Mouse (Mus musculus): ENCODE data around the gene Evx2.
A peak's percentile ranks its signal among the peaks of the same experiment; 100 is the strongest.

Evx2 gene

DNA sequence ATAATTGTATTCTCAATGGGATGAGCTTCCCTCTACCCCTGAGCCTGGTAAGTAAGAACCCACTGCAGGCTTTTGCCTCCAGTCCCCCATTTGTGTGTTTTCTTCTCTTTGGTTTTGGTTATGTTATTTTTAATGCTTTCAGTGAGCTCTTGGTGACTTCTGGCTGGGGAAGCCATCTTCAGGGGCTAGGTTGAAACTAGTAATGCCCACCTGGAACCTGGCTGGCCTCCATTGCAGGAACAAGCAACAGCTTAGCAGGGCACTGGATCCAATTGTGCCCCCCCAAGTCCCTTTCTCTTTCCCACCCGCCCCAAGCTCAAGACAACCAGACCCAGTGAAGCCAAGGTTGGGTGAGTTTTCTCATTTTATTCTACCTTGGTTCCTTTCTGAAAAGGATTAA is 36.0 kb upstream of the Evx2 start:
- no peak for DNase-seq

- DNase-seq, result no peak
Measured at GRCm38 (mm10) chr2:74694066-74694465, 34.7 kb upstream of the Evx2 start.

DNA sequence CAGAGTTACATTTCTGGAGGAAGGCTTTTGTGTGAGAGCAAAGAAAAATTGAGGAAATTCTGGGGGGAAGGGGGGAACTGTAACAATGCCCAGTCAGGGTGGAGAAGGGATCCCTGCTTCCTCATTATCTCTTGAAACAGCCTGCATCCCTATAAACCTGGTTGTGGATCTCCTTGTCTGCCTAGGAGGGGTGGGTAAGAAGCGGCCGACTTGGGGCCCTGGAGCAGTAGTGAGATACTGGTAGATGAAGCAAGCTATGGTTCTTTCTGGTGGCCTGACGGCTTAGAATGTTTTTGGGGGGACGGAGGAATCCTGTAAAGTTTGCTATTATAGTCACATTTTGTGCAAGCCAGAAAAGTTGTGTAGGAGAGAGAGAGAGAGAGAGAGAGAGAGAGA is 34.1 kb upstream of the Evx2 start:
- DNase-seq, result no peak

- DNase-seq, result no peak
Measured at GRCm38 (mm10) chr2:74692808-74693431, 33.6 kb upstream of the Evx2 start.

DNA sequence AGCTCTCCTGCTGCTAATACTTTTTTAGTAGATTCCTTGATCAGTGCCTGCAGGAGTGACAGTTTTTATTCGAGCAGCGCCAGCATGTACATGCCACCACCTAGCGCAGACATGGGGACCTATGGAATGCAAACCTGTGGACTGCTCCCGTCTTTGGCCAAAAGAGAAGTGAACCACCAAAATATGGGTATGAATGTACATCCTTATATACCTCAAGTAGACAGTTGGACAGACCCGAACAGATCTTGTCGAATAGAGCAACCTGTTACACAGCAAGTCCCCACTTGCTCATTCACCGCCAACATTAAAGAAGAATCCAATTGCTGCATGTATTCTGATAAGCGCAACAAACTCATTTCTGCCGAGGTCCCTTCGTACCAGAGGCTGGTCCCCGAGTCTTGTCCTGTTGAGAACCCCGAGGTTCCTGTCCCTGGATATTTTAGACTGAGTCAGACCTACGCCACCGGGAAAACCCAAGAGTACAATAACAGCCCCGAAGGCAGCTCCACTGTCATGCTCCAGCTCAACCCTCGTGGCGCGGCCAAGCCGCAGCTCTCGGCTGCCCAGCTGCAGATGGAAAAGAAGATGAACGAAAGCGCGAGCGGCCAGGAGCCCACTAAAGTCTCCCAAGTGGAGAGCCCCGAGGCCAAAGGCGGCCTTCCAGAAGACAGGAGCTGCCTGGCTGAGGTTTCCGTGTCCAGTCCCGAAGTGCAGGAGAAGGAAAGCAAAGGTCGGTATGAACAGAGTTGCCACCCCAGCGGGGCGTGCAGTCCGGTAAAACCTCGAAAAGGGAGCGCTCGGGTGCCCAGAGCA is 32.8 kb upstream of the Evx2 start:
- DNase-seq, result no peak

DNA sequence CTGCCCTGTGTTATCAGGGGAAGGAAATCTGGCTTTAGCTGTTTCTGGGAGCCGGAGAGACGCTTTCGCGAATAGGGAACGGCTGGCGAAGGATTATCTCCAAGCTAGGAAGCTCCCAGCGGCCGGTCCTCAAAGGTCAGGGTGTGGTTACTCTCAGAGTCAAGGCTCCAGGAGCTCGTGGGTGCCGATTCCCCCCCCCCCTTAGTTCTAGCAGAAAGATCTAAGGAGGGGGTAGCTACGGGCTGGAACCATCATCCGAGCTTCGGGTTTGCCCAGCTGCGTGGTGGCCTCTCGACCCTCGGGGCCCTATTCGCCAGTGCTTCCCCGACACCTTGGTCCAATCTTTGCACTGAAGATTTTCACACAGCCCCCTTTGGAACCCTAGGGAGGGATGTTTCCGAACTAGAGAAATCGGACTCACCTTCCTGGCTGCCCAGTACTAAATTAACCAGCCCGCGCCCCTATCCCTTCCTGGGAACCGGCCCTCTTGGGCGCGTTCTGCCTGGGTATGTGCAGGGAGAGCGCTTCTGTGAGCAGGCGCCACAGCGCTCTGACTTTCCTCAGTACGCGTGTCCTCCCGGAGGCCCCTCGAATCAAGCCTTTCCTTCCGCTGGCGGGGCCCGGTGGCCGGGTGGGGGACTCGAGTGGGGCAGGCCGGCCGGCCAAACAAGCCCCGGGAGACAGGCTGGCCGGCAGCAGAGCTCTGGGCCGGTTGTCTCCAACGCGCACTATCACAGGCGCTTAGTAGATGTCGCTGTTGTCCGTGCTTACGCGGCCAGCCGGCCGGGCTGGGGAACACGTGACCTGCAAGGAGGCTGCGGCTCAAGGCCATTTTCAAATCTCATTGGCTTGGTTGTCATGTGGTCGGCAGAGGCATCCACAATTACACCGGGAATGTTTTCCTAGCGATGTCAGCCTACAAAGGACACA is 31.9 kb upstream of the Evx2 start, which contains the start of gene Hoxd10:
Gene Hoxd10 (plus strand): TSS at position 903 of the 930 bp plus-strand sequence.
- no peak for DNase-seq

GRCm38 (mm10) chr2:74690338-74690716 is 31.0 kb upstream of the Evx2 start:
- no peak for DNase-seq

DNA sequence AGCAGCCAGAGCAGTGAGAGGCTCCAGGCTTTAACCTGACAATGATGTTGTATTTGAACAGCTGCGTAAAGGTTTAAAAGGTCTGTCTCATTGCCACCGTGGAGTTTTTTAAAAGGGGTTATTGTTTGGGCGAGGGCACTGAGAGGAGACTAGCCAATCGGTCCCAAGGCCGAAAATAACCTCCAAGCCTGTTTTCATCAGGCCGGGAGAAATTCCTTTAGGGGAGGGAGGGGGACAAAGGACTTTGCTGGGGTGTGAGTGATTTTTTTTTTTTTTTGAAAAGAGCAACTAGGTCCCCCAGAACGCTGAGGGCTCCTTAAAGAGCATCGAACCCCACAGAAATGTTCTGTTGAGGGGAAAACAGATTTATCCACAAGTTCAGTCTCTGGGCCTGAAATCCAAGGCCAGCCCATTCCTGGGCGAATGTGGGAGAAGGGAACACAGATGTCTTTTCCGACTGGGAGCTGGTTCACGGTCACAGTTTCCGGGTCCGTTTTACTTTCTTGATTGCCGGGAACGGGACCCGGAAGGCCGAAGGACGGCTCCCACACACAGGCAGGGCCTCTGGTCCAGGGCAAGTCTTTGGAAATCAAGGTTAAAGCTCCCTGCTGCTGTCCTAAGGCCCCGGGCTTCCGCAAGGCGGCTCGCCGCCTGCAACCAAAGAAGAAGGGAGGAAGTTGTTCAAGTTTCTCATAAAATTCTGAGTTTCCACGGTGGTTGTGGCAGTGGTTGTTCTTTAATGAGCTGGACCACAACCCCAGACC is 30.4 kb upstream of the Evx2 start:
- no peak for DNase-seq

DNA sequence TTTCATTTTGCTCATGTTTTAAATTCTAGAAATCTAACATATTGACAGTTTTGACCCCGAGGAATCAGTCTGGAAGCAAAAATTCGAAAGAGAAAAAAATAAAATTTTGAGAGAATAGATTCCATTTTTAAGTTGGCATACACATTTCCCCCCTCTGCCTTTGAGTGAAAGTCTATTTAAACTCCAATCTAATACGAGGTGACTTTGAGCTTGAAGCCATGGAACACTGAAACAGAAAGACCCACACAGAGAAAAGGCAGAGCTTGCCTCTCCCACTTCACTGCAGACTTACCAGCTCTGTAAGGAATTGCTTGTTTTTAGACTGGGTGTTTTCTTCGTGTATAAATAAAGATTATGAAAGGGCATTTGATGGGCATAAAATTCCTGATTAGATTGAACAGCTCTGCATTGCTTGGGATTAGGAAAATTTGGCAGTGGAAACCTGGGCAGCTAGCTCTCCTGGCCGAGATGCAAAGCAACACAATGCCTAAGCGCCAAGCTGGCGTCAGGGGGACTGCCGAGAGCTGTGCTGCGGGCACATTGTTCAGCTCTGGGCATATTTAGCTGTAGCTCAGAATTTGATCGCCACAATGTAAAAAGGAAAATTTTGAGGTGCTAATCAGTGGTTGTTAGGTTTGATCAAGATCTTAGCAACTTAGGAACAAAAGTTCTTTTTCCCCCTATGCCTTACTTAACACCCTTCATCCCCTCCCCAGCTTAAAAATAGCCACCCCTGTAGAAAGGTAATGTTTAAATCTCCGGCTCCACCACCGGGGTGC is 29.6 kb upstream of the Evx2 start:
- DNase-seq, result no peak

GRCm38 (mm10) chr2:74687698-74688555 is 28.6 kb upstream of the Evx2 start:
- no peak for DNase-seq

DNA sequence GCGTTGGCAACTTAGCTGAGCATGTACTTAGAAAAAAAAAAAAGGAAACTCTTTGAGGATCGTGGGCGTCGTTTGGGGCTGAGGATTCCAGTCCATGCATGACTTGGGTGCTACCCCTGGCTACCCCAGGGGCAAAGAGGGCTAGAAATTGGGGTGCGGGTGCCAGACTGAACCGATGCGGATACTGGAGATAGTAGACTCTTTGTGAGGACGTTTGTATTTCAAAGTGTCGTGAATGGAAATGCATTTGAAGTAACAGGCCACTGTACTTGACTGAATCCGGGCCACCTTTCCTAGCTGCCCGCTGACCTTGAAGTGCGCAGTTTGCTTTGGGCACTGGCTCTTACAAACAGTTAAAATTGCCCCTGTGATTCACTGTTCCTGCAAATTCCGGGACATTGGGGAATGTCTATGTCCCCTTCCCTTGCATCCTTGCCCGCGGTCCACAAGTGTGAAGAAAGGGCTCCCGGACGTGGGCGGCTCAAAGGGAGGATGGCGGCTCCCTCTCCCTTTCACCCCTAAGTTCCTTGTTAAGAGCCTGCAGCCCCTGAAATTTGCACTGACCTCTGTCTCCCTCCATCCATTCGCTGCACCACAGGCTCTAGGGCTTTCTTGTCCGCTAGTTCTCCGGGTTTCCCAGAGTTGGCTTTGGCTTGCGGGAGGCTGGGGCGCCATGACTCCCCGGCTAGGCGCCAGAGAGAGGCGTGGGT is 27.8 kb upstream of the Evx2 start:
- no peak for DNase-seq

DNA sequence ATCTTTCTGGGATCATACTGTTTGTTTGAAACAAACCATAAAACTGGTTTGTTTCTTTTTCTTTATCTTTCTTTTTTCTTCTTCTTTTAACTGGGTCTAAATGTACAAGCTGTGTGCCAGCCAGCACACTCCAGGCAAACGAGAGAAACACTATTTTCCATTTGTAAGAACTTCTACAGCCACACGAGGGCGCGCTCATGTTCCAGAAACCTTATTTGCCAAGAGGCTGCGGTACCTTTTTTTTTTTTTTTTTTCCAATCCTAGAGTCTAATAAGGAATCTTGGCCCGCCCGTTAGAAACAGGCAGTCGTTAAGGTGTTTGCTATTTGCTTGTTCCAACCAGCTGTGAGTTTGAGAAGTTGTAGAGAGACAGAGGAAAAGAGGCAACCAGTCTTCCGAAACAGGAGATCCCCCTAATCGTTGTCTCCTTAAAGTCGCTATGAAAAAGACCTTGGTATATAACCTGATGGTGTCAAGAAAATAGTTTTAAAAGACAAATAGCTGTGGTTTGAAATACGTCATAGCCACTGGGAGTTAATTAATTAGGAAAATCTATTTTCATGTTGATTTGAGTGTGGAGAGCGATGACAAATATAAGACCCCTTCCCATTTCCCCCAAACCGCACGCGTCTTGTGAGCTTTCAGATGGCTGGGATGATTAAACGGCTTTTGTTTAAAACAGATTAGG is 27.1 kb upstream of the Evx2 start:
- DNase-seq, result peak; percentile 50 to 64

DNA sequence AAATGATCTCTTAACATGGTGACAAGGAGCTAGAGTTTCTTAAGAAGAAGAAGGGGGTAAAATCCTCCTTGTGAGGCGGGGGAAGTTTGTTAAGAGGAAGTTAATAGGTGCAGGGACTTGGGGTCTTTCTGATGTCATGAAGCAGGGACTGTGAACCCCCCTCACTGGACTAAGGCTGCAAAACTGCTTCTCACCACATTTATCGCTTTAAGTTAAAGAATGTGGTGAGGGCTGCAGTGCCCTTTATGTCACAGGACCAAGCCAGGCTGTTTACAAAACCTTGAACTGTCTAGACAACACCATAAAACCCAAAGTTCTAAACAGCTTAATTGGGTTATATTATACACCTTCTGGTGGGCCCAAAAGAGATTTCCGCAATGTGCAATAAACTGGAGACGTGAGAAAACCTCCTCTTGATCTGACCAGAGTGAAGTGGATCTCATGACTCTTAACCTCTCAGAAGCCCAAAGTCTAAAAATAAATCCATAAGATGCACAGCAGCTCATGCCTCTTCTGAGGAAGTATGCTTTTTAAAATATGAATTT is 25.8 kb upstream of the Evx2 start:
- DNase-seq, result no peak

GRCm38 (mm10) chr2:74684106-74684505 is 24.7 kb upstream of the Evx2 start:
- DNase-seq, result no peak

GRCm38 (mm10) chr2:74683471-74683951 is 24.2 kb upstream of the Evx2 start:
- no peak for DNase-seq

DNA sequence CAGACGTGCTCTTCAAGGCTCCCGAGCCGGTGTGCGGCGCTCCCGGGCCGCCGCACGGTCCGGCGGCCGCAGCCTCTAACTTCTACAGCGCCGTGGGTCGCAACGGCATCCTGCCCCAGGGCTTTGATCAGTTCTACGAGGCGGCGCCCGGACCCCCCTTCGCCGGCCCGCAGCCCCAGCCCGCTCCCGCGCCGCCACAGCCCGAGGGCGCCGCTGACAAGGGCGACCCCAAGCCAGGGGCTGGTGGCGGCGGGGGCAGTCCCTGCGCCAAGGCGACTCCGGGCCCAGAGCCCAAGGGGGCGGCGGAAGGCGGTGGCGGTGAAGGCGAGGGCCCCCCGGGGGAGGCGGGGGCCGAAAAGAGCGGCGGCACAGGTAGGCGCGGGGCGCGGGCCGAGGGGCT is 23.4 kb upstream of the Evx2 start:
- DNase-seq, result no peak

DNA sequence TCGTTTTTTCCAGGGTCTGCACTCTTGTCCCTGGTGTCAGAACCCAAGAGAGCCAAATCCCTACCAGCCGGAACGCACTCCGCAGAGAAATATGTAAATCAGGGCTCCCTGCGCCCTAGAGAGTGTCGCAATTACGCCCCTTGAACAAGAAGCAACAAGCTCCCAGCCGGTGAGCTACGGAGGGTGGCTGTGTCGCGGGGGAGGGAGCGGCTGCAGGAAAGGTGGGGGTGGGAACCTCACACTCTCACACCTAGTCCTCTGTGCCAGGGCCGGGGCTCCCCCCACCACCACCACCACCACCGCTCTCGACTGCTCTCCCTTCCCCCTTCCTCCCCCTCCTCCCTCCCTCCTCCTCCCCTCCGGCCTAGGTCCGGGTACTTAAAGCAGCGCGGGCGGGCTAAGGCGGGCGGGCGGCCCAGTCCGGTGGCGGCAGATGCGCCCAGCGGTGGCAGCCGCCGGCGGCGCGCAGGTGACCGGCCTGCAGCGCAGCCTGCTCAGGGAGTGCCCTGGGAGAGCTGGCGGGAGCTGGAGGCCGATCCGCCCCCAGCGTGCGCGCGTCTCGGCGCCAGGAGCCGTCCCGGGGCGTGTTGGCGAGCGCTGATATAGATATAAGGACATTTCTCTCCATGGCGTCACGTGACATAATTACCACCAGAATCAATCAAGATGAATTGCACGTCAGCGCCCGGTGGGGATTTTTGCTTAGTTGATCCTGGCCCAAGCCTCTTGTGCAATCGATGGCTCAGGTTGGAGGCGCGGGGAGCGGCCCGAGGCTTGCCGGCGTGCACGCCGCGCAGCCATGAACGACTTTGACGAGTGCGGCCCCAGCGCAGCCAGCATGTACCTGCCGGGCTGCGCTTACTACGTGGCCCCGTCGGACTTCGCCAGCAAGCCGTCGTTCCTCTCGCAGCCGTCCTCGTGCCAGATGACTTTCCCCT is 22.5 kb upstream of the Evx2 start:
- no peak for DNase-seq

All from cerebellum, postnatal 25 days (tissue).